12 mouse cellular contexts compared by ENCODE assay signal in the genomic region with DNA sequence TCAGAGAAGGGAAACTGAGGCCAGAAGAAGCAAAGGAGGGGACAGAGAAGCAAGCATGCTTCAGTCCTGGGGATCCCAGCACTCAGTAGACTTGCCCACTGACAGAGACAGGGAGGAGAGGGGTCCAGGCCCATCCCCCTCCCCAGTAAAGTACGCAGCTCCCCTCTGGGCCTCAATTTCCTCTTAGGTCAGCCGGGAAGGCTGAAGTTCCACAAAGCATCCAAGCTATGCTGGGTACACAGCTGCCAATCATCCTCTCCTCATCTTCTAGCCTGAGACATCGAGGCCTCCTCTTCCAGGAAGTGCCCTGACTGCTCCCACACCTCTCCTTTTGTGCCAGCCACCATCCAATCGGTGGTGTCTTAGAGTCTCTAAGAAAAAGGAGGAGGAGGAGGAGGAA. TPM values are rescaled to one million over a fixed set of nuclear protein-coding genes. Genes with fewer than 3 reads are reported as not detected.
DNase-seq lines count a peak whose midpoint lies in the region; ATAC-seq lines count a peak whose summit lies in the region.
"Had no signal": no experiment of that assay in that cellular context is flagged by ENCODE, and none has a peak within 500 bp of the region (broad histone marks: within the 10 kb centered on the region; RNA-seq: fewer than 3 reads in every experiment).

No protein-coding gene starts in this region.

- ATAC-seq in heart, embryonic 15.5 days (replicated peaks; ENCODE audit: insufficient number of reproducible peaks, insufficient read depth, low FRiP score, low read depth): no peak
- ATAC-seq in lung, embryonic 16.5 days (ENCODE audit: low read depth): no peak
- no peak for ATAC-seq in embryonic facial prominence, embryonic 13.5 days (ENCODE audit: insufficient number of reproducible peaks, insufficient read depth, low FRiP score, low TSS enrichment, low read depth)
- no peak for ATAC-seq in neural tube, embryonic 13.5 days (ENCODE audit: low read depth)
- ATAC-seq: forebrain, embryonic 16.5 days had no signal

- no peaks in the 10 kb centered on the region for H3K36me3 ChIP-seq in heart, embryonic 15.5 days
- no peaks in the 10 kb centered on the region for H3K36me3 ChIP-seq in lung, embryonic 16.5 days (ENCODE audit: control insufficient read depth, insufficient read depth, low read length)
- H3K36me3 ChIP-seq in embryonic facial prominence, embryonic 13.5 days: no peaks in the 10 kb centered on the region
- H3K36me3 ChIP-seq in neural tube, embryonic 13.5 days: no peaks in the 10 kb centered on the region

- WGBS in heart, embryonic 15.5 days: 41% methylated on average over 4 of the region's 4 CpGs
- 25% methylated on average over 4 of the region's 4 CpGs for WGBS in lung, embryonic 16.5 days
- 12% methylated on average over 4 of the region's 4 CpGs for WGBS in embryonic facial prominence, embryonic 13.5 days
- 67% methylated on average over 3 of the region's 4 CpGs for WGBS in neural tube, embryonic 13.5 days

- H3K27me3 ChIP-seq in heart, embryonic 15.5 days: no peaks in the 10 kb centered on the region
- no peaks in the 10 kb centered on the region for H3K27me3 ChIP-seq in lung, embryonic 16.5 days (ENCODE audit: control insufficient read depth, insufficient read depth, low read depth, low read length)
- no peaks in the 10 kb centered on the region for H3K27me3 ChIP-seq in embryonic facial prominence, embryonic 13.5 days
- H3K27me3 ChIP-seq in neural tube, embryonic 13.5 days: peaks cover 7% of the 10 kb centered on the region

- DNase-seq in heart, postnatal 14 days: no peak
- DNase-seq in lung, postnatal 14 days: no peak
- no peak for DNase-seq in spleen, adult 18-20 months
- DNase-seq in Muller cell, postnatal 12 days (ENCODE audit: inconsistent ontology term): no peak
- DNase-seq: adrenal gland, adult 8-10 months; cerebellum, adult 9-10 months had no signal

- intact Hi-C loops in heart, postnatal 14 days (cut with DNase I): no loop called here

- H3K4me3 ChIP-seq in heart, embryonic 15.5 days: no peak overlapping the region
- H3K4me3 ChIP-seq in lung, embryonic 16.5 days (ENCODE audit: low read length): no peak overlapping the region
- no peak overlapping the region for H3K4me3 ChIP-seq in embryonic facial prominence, embryonic 13.5 days
- no peak overlapping the region for H3K4me3 ChIP-seq in neural tube, embryonic 13.5 days
- H3K4me3 ChIP-seq: myocyte had no signal

- H3K9ac ChIP-seq in heart, embryonic 15.5 days: no peak overlapping the region; the same call in 1 of the 2 replicates
- H3K9ac ChIP-seq in lung, embryonic 16.5 days (ENCODE audit: low read length): no peak overlapping the region
- H3K9ac ChIP-seq in embryonic facial prominence, embryonic 13.5 days: 0 out of 2 replicates have a peak overlapping the region, but pooled peaks have one; percentile 52
- no peak overlapping the region for H3K9ac ChIP-seq in neural tube, embryonic 13.5 days

- peak overlapping the region; percentile 82 for H3K27ac ChIP-seq in heart, embryonic 15.5 days
- peak overlapping the region; percentile 98 for H3K27ac ChIP-seq in lung, embryonic 16.5 days (ENCODE audit: low read length)
- H3K27ac ChIP-seq in embryonic facial prominence, embryonic 13.5 days: peak overlapping the region; percentile 99
- peak overlapping the region; percentile 59 for H3K27ac ChIP-seq in neural tube, embryonic 13.5 days (replicated peaks)

- no peak overlapping the region for H3K4me2 ChIP-seq in heart, embryonic 15.5 days
- peak overlapping the region; percentile 14; the same call in 1 of the 2 replicates for H3K4me2 ChIP-seq in lung, embryonic 16.5 days (ENCODE audit: low read depth, low read length)
- H3K4me2 ChIP-seq in embryonic facial prominence, embryonic 13.5 days: peak overlapping the region; percentile 39
- no peak overlapping the region for H3K4me2 ChIP-seq in neural tube, embryonic 13.5 days

- no peaks in the 10 kb centered on the region for H3K9me3 ChIP-seq in heart, embryonic 15.5 days (replicated peaks)
- no peaks in the 10 kb centered on the region for H3K9me3 ChIP-seq in lung, embryonic 16.5 days (ENCODE audit: control insufficient read depth, low read length)
- no peaks in the 10 kb centered on the region for H3K9me3 ChIP-seq in embryonic facial prominence, embryonic 13.5 days
- H3K9me3 ChIP-seq in neural tube, embryonic 13.5 days: no peaks in the 10 kb centered on the region

- H3K4me1 ChIP-seq in heart, embryonic 15.5 days (replicated peaks): peaks cover 57% of the 10 kb centered on the region
- H3K4me1 ChIP-seq in lung, embryonic 16.5 days (replicated peaks; ENCODE audit: control insufficient read depth, insufficient read depth, low read length): peaks cover 63% of the 10 kb centered on the region
- H3K4me1 ChIP-seq in embryonic facial prominence, embryonic 13.5 days: peaks cover 80% of the 10 kb centered on the region
- peaks cover 39% of the 10 kb centered on the region for H3K4me1 ChIP-seq in neural tube, embryonic 13.5 days (replicated peaks)

RNA-seq across cellular contexts. Expression of a gene that starts 35.6 kb away (rescaled TPM):
- polyA plus RNA-seq in heart, embryonic 15.5 days (2015; fragmentation: Nextera tagmentation; extraction: Ambion mirVana): 179 and 216 TPM in 2 replicates
- total RNA-seq in heart, postnatal 14 days (2021): 100 to 1,000 TPM in 1 of 2 experiments, 10 to 100 TPM in 1; 93.8 to 102 TPM
- polyA plus RNA-seq in lung, embryonic 16.5 days (2015; fragmentation: Nextera tagmentation; extraction: Ambion mirVana): 263 and 285 TPM in 2 replicates
- polyA plus RNA-seq in embryonic facial prominence, embryonic 13.5 days (2015; fragmentation: Nextera tagmentation; extraction: Ambion mirVana): 243 and 262 TPM in 2 replicates
- polyA plus RNA-seq in neural tube, embryonic 13.5 days (2015; fragmentation: Nextera tagmentation; extraction: Ambion mirVana): 326 and 340 TPM in 2 replicates

RNA-seq across cellular contexts. Expression of a gene that starts 58.3 kb away (rescaled TPM):
- 14.0 and 19.5 TPM in 2 replicates for polyA plus RNA-seq in heart, embryonic 15.5 days (2015; fragmentation: Nextera tagmentation; extraction: Ambion mirVana)
- 1 to 10 TPM; 3.0 to 3.1 TPM for total RNA-seq in heart, postnatal 14 days (2021)
- polyA plus RNA-seq in lung, embryonic 16.5 days (2015; fragmentation: Nextera tagmentation; extraction: Ambion mirVana): 120 and 130 TPM in 2 replicates
- 113 and 129 TPM in 2 replicates for polyA plus RNA-seq in embryonic facial prominence, embryonic 13.5 days (2015; fragmentation: Nextera tagmentation; extraction: Ambion mirVana)
- polyA plus RNA-seq in neural tube, embryonic 13.5 days (2015; fragmentation: Nextera tagmentation; extraction: Ambion mirVana): 9.8 and 13.0 TPM in 2 replicates

Comparison
In these comparisons a context has a peak if more than half of its experiments do, and no peak if none do; other contexts are left out.
1. H3K4me2 ChIP-seq: peak in lung, embryonic 16.5 days (single experiment) and embryonic facial prominence, embryonic 13.5 days (single experiment); none in heart, embryonic 15.5 days (single experiment) and neural tube, embryonic 13.5 days (single experiment).
2. Peak in every context shown above with its lines, with median percentiles within 50 percentile points of each other: H3K27ac ChIP-seq.